Mouse (Mus musculus): ENCODE measurements at regions not wholly inside any gene's neighbourhood (a gene's known extent, or its start where the extent isn't known, plus 50 kb on each side); places are given as distances from the start of the nearest gene placed in this dataset.

DNA sequence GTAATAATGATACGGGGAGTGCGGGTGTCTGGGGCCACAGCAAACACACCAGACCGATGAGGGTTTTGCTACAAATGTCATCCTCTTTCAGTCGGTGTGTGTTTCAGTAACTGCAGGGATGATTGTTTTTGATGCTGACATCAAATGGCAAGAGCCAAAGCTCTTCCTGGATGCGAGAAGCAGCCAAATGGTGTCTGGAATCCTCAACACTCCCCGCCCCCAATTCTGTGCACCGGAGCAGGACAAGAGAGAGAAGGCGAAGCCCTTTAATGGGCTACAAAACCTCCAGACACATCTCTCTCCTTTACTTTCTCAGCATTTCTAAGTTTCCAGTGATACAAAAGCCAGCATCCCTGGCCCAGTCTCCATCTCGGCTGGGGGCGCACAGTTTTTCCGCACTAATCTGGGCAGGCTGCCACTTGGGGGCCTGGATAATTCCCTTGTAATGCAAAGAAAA is 94.1 kb upstream of the Fbxo11 start:
- TF ChIP-seq POLR2A (IDR thresholded peaks at IDR 0.05; ENCODE audit: low read depth, low read length): no peak
- no peak for TF ChIP-seq CTCF (IDR thresholded peaks at IDR 0.05; ENCODE audit: extremely low read depth, insufficient read depth, insufficient read length, insufficient replicate concordance)
